Mouse (Mus musculus) CH12.LX (cell line): ENCODE data around the gene Gm13889.

Experiments
- BHLHE40 ChIP-seq: IDR thresholded peaks from 2 replicates; pipeline ENCODE4 v1.6.1; 2011; ENCODE audit warnings: mild to moderate bottlenecking, low read depth, low read length, improper control_type of control experiment
- CHD2 ChIP-seq: IDR thresholded peaks from 2 replicates; pipeline ENCODE4 v1.6.1; 2011; ENCODE audit warnings: low read length, improper control_type of control experiment
- CTCF ChIP-seq, 2 experiments: IDR thresholded peaks in 1 of 2; conservative IDR thresholded peaks in 1 of 2; 2 replicates each; pipeline ENCODE4 v1.5.1; 2011 to 2012; ENCODE audit warnings: low read depth in 2 of 2, low read length in 2 of 2, improper control_type of control experiment in 1 of 2, inconsistent platforms in 1 of 2, mild to moderate bottlenecking in 1 of 2, moderate library complexity in 1 of 2
- ETS1 ChIP-seq: conservative IDR thresholded peaks from 2 replicates; pipeline ENCODE4 v1.6.1; 2012; ENCODE audit warnings: low read depth, mild to moderate bottlenecking, inconsistent platforms, low read length, improper control_type of control experiment, moderate library complexity
- NELFE ChIP-seq: IDR thresholded peaks from 2 replicates; pipeline ENCODE4 v1.6.1; 2011; ENCODE audit warnings: low read depth, low read length, improper control_type of control experiment
- PAX5 ChIP-seq: IDR thresholded peaks from 2 replicates; pipeline ENCODE4 v1.6.1; 2012; ENCODE audit warnings: low read length, inconsistent platforms, mixed read lengths
- POLR2A ChIP-seq: IDR thresholded peaks from 2 replicates; pipeline ENCODE4 v1.6.1; 2011; ENCODE audit warnings: low read depth, mild to moderate bottlenecking, improper control_type of control experiment, low read length
- TBP ChIP-seq: conservative IDR thresholded peaks from 2 replicates; pipeline ENCODE4 v1.6.1; 2011; ENCODE audit warnings: low read depth, low read length, improper control_type of control experiment
- TCF12 ChIP-seq: IDR thresholded peaks from 2 replicates; pipeline ENCODE4 v1.6.1; 2014; ENCODE audit warnings: low read depth, mild to moderate bottlenecking, inconsistent platforms, low read length, improper control_type of control experiment
- USF1 ChIP-seq: IDR thresholded peaks from 2 replicates; pipeline ENCODE4 v1.6.1; 2014; ENCODE audit warnings: low read depth, mild to moderate bottlenecking, inconsistent platforms, low read length, improper control_type of control experiment

GRCm38 (mm10) chr2:93953726-93954125 is 3.3 kb downstream of the Gm13889 start:
- TF ChIP-seq POLR2A (no peak), USF1 (no peak), CTCF (conservative IDR thresholded peaks at IDR 0.05 in 1 of 2, IDR thresholded peaks at IDR 0.05 in 1 of 2; ENCODE audit: low read depth in 2 of 2, low read length in 2 of 2) (no peak), PAX5 (no peak), TCF12 (no peak), NELFE (no peak), ETS1 (no peak), CHD2 (no peak), TBP (no peak), BHLHE40 (no peak)
